19 mouse cellular contexts compared by ENCODE assay signal in genomic region chrX:94118350-94118749, GRCm38 (mm10).
"Had no signal": no experiment of that assay in that cellular context is flagged by ENCODE, and none has a peak within 500 bp of the region (broad histone marks: within the 10 kb centered on the region; RNA-seq: fewer than 3 reads in every experiment).

No protein-coding gene starts in this region.

- H3K4me3 ChIP-seq: midbrain, embryonic 10.5 days; midbrain, embryonic 12.5 days; myocyte; neural tube, embryonic 13.5 days; neural tube, embryonic 15.5 days had no signal

- DNase-seq: lung, adult 18-20 months; lung, embryonic 14.5 days; lung, postnatal 10 days; lung, postnatal 4 days; midbrain, embryonic 14.5 days; retina, postnatal 1 day; right cerebral cortex, adult 18-20 months; right cerebral cortex, postnatal 25 days; right cerebral cortex, postnatal 4 days; spleen, adult 18-20 months; thymus, adult 18-20 months; thymus, postnatal 14 days; thymus, postnatal 36 days had no signal

- ATAC-seq: midbrain, embryonic 16.5 days had no signal

- H3K36me3 ChIP-seq: midbrain, embryonic 12.5 days; neural tube, embryonic 13.5 days; neural tube, embryonic 15.5 days had no signal

- H3K9ac ChIP-seq: lung, embryonic 14.5 days; midbrain, embryonic 12.5 days; neural tube, embryonic 13.5 days; neural tube, embryonic 15.5 days had no signal

- H3K4me2 ChIP-seq: lung, embryonic 14.5 days; midbrain, embryonic 12.5 days; neural tube, embryonic 13.5 days; neural tube, embryonic 15.5 days had no signal

- H3K9me3 ChIP-seq: midbrain, embryonic 12.5 days; neural tube, embryonic 13.5 days; neural tube, embryonic 15.5 days had no signal

- H3K27ac ChIP-seq: midbrain, embryonic 10.5 days; midbrain, embryonic 12.5 days; neural tube, embryonic 13.5 days; neural tube, embryonic 15.5 days had no signal
